Mouse (Mus musculus) megakaryocyte progenitor cell, adult 5-6 weeks (primary cell): ENCODE measurements around the gene Psmd7. TPM values are rescaled to one million over a fixed set of nuclear protein-coding genes. Genes with fewer than 3 reads are reported as not detected.

Experiments used
- ATAC-seq: replicated peaks from 2 replicates; pipeline ENCODE4 v1.8.0; 2016; ENCODE audit warnings: mild to moderate bottlenecking, moderate TSS enrichment, inconsistent platforms; ENCODE audit not compliant: poor library complexity
- total RNA-seq, 2 experiments: library from RNA; stranded (forward) in 1 of 2; stranded (reverse) in 1 of 2; fragments of 157-497, 149-512 nt in 1 of 2; fragments of 200-1000 nt in 1 of 2; gene quantifications; 2 replicates each; pipeline versions ENCODE4 v1.2.3 to v1.2.4; 2015 to 2017

Gene Psmd7
- total RNA-seq, 2 experiments from 2014 or later = 95.6 to 226 TPM

GRCm38 (mm10) chr8:107578541-107578940, 9.7 kb downstream of the Psmd7 start:
- ATAC-seq = no peak

- ATAC-seq = peak; percentile 59
Observed at GRCm38 (mm10) chr8:107578132-107578531, 10.1 kb downstream of the Psmd7 start.

GRCm38 (mm10) chr8:107577640-107578039, 10.6 kb downstream of the Psmd7 start:
- ATAC-seq = peak; percentile 79

- peak; percentile 59 for ATAC-seq
Observed at GRCm38 (mm10) chr8:107576702-107577101, 11.6 kb downstream of the Psmd7 start.

GRCm38 (mm10) chr8:107574771-107575170, 13.5 kb downstream of the Psmd7 start:
- peak; percentile 22; the same call in 1 of the 2 replicates for ATAC-seq

- ATAC-seq = peak; percentile 78
Observed at GRCm38 (mm10) chr8:107572497-107572896, 15.8 kb downstream of the Psmd7 start.

GRCm38 (mm10) chr8:107571486-107572135, 16.7 kb downstream of the Psmd7 start:
- ATAC-seq = no peak

GRCm38 (mm10) chr8:107571046-107571445, 17.2 kb downstream of the Psmd7 start:
- 0 out of 2 replicates have a peak, but pooled peaks have one; percentile 19 for ATAC-seq

- no peak for ATAC-seq
Observed at GRCm38 (mm10) chr8:107562164-107562563, 26.1 kb downstream of the Psmd7 start.

- ATAC-seq = peak; percentile 89
Observed at GRCm38 (mm10) chr8:107560820-107561536, 27.3 kb downstream of the Psmd7 start.

GRCm38 (mm10) chr8:107556511-107556936, 31.7 kb downstream of the Psmd7 start:
- ATAC-seq = no peak

GRCm38 (mm10) chr8:107555231-107555630, 33.0 kb downstream of the Psmd7 start:
- ATAC-seq = no peak

- ATAC-seq = peak; percentile 90
Observed at GRCm38 (mm10) chr8:107552234-107552633, 36.0 kb downstream of the Psmd7 start.

GRCm38 (mm10) chr8:107546817-107547216, 41.4 kb downstream of the Psmd7 start:
- ATAC-seq = no peak

- no peak for ATAC-seq
Observed at GRCm38 (mm10) chr8:107546154-107546553, 42.1 kb downstream of the Psmd7 start.

- ATAC-seq = no peak
Observed at GRCm38 (mm10) chr8:107545621-107546152, 42.6 kb downstream of the Psmd7 start.

- no peak for ATAC-seq
Observed at GRCm38 (mm10) chr8:107544651-107545174, 43.6 kb downstream of the Psmd7 start.

GRCm38 (mm10) chr8:107544211-107544610, 44.1 kb downstream of the Psmd7 start:
- no peak for ATAC-seq

- peak; percentile 51 for ATAC-seq
Observed at GRCm38 (mm10) chr8:107543714-107544113, 44.5 kb downstream of the Psmd7 start.

- ATAC-seq = no peak
Observed at GRCm38 (mm10) chr8:107542151-107542550, 46.1 kb downstream of the Psmd7 start.

GRCm38 (mm10) chr8:107541369-107541768, 46.9 kb downstream of the Psmd7 start:
- 0 out of 2 replicates have a peak, but pooled peaks have one; percentile 15 for ATAC-seq

- ATAC-seq = no peak
Observed at GRCm38 (mm10) chr8:107540623-107541022, 47.6 kb downstream of the Psmd7 start.
